Mouse (Mus musculus) stomach, embryonic 14.5 days (tissue): Measurements from ENCODE around the gene Rasl10b. TPM values are rescaled to one million over a fixed set of nuclear protein-coding genes. Genes with fewer than 3 reads are reported as not detected.

Source experiments
- ATAC-seq: fragments of 200-750 bp; cut with Nextera tagmentation; 2 replicates; pipeline ENCODE4 v1.8.0; 2017; ENCODE audit warnings: low read depth, moderate TSS enrichment; ENCODE audit not compliant: insufficient number of reproducible peaks, insufficient read depth, low FRiP score
- H3K27ac ChIP-seq: fragments of 300-500 bp; sonication (generic); 2 replicates; pipeline ENCODE4 v1.5.1; 2014; ENCODE audit warnings: mild to moderate bottlenecking, low read length, moderate library complexity, mixed read lengths
- H3K27me3 ChIP-seq: fragments of 300-500 bp; sonication (generic); 2 replicates; pipeline ENCODE4 v1.6.1; 2014; ENCODE audit warnings: low read length, control low read depth, mixed read lengths; ENCODE audit not compliant: control insufficient read depth, insufficient read depth
- H3K36me3 ChIP-seq: fragments of 300-500 bp; sonication (generic); 2 replicates; pipeline ENCODE4 v1.6.1; 2014; ENCODE audit warnings: mild to moderate bottlenecking, control low read depth, low read length, moderate library complexity, mixed read lengths; ENCODE audit not compliant: control insufficient read depth, insufficient read depth
- H3K4me1 ChIP-seq: fragments of 300-500 bp; sonication (generic); 2 replicates; pipeline ENCODE4 v1.6.1; 2014; ENCODE audit warnings: low read length, control low read depth, mixed read lengths; ENCODE audit not compliant: control insufficient read depth, insufficient read depth
- H3K4me2 ChIP-seq: fragments of 300-500 bp; sonication (generic); replicated peaks from 2 replicates; pipeline ENCODE4 v1.6.1; 2014; ENCODE audit warnings: low read depth, low read length, control low read depth
- H3K4me3 ChIP-seq: fragments of 300-500 bp; sonication (generic); 2 replicates; pipeline ENCODE4 v1.5.1; 2014; ENCODE audit warnings: low read depth, low read length, control low read depth
- H3K9ac ChIP-seq: fragments of 300-500 bp; sonication (generic); replicated peaks from 2 replicates; pipeline ENCODE4 v1.6.1; 2014; ENCODE audit warnings: low read depth, mild to moderate bottlenecking, control low read depth, low read length, moderate library complexity, mixed read lengths
- H3K9me3 ChIP-seq: fragments of 300-500 bp; sonication (generic); 2 replicates; pipeline ENCODE4 v1.6.1; 2016; ENCODE audit warnings: low read depth, low read length, control low read depth; ENCODE audit not compliant: control insufficient read depth
- WGBS: fragments of 180-500 bp; shearing (Covaris S2); extraction: QIAGEN DNeasy Blood & Tissue Kit; methylation state at CpG from one replicate; pipeline ENCODE4 v1.1.7; 2014; 5-methylcytosine and 5-hydroxymethylcytosine counted together
- polyA plus RNA-seq: library from polyadenylated mRNA; unstranded; fragments of >200 nt; fragmentation: Nextera tagmentation; extraction: Ambion mirVana; gene quantifications from 2 replicates; pipeline ENCODE4 v1.2.1, GENCODE M21; 2014

Gene Rasl10b
- polyA plus RNA-seq, 1 experiment from 2014 or later = 0.62 TPM

- 27% methylated on average over 11 of the region's 11 CpGs for WGBS
- Histone ChIP-seq H3K27me3 (peaks cover 21% of the 10 kb centered on the region), H3K4me3 (peak overlapping the region; percentile 47; the same call in 1 of the 2 replicates), H3K9ac (no peak overlapping the region), H3K36me3 (no peaks in the 10 kb centered on the region), H3K27ac (no peak overlapping the region), H3K9me3 (no peaks in the 10 kb centered on the region), H3K4me1 (peaks cover 5% of the 10 kb centered on the region; the same call in 1 of the 2 replicates), H3K4me2 (peak overlapping the region; percentile 91)
- no peak for ATAC-seq
Measured at GRCm38 (mm10) chr11:83439426-83440060, 30.6 kb downstream of the Rasl10b start.

DNA sequence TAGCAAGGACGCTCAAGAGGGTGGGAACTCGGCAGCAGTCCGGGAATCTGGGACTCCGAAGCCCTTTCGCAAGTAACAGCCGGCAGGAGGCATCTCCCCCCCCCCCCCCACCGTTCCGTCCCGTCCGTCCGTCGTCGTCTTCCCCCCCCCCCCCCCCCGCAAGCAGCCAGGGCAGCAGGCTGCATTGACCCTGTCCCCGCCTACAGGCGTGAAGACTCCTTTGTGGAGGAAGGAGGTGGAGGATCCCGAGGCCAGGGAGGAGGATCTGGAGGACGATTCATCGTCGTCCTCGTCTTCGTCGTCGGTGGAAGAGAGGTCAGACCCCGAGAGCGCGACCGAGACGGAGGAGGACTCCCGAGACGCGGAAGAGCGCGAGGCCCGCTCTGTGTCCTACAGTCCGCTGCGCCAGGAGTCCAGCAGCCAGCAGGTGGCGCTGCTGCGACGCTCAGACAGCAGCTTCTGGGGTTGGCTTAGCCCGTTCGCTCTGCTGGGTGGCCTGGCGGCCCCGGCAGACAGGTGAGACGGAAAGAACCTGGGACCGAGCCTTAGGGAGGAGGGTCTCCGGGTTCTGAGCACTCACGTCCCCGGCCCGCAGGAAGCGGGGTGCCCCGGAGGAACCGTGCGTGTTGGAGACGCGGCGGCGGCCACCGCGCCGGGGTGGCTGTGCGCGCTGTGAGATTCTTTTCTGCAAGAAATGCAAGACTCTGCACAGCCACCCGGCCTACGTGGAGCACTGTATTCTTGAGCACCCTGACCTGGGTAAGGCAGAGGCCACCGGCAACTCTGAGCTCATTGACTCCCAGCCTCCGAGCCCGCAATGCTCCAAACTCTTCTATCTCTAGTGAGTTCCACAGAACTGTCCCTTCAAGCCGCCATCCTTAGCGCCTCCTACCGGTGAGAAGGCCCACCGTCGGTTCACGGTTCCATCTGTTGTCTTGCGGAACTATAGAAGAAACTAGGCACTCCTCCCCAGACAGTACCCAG is 31.4 kb downstream of the Rasl10b start:
- peak overlapping the region; percentile 91 for H3K4me2 ChIP-seq
- 0 out of 2 replicates have a peak overlapping the region, but pooled peaks have one; percentile 21 for H3K27ac ChIP-seq
- no peaks in the 10 kb centered on the region for H3K9me3 ChIP-seq
- H3K4me1 ChIP-seq = peaks cover 9% of the 10 kb centered on the region; the same call in 1 of the 2 replicates
- under 1% methylated on average over 63 of the region's 75 CpGs for WGBS
- peak overlapping the region; percentile 30; the same call in 1 of the 2 replicates for H3K9ac ChIP-seq
- peaks cover 24% of the 10 kb centered on the region for H3K27me3 ChIP-seq
- no peaks in the 10 kb centered on the region for H3K36me3 ChIP-seq
- H3K4me3 ChIP-seq = peak overlapping the region; percentile 47
- ATAC-seq = peak; percentile 87

- Histone ChIP-seq H3K9me3 (no peaks in the 10 kb centered on the region), H3K4me2 (no peak overlapping the region; the same call in 1 of the 2 replicates), H3K4me1 (peaks cover 9% of the 10 kb centered on the region; the same call in 1 of the 2 replicates), H3K9ac (no peak overlapping the region), H3K27ac (no peak overlapping the region), H3K27me3 (peaks cover 24% of the 10 kb centered on the region), H3K4me3 (peak overlapping the region; percentile 47; the same call in 1 of the 2 replicates), H3K36me3 (no peaks in the 10 kb centered on the region)
- WGBS = 52% methylated on average over 7 of the region's 7 CpGs
- ATAC-seq = no peak
Measured at GRCm38 (mm10) chr11:83441235-83441634, 32.3 kb downstream of the Rasl10b start.

- Histone ChIP-seq H3K4me3 (no peak overlapping the region), H3K27ac (no peak overlapping the region), H3K36me3 (no peaks in the 10 kb centered on the region), H3K4me2 (peak overlapping the region; percentile 26), H3K4me1 (peaks cover 15% of the 10 kb centered on the region; the same call in 1 of the 2 replicates), H3K27me3 (peaks cover 24% of the 10 kb centered on the region), H3K9ac (no peak overlapping the region), H3K9me3 (no peaks in the 10 kb centered on the region)
- 15% methylated on average over 29 of the region's 29 CpGs for WGBS
- ATAC-seq = no peak
Measured at GRCm38 (mm10) chr11:83442596-83443267, 33.8 kb downstream of the Rasl10b start.

- peaks cover 23% of the 10 kb centered on the region; the same call in 1 of the 2 replicates for H3K4me1 ChIP-seq
- H3K4me2 ChIP-seq = no peak overlapping the region
- H3K36me3 ChIP-seq = no peaks in the 10 kb centered on the region
- 8% methylated on average over 7 of the region's 7 CpGs for WGBS
- no peak overlapping the region for H3K4me3 ChIP-seq
- no peak for ATAC-seq
- H3K9me3 ChIP-seq = no peaks in the 10 kb centered on the region
- peaks cover 24% of the 10 kb centered on the region for H3K27me3 ChIP-seq
- no peak overlapping the region for H3K9ac ChIP-seq
- H3K27ac ChIP-seq = no peak overlapping the region
Measured at GRCm38 (mm10) chr11:83443824-83444223, 34.9 kb downstream of the Rasl10b start.

DNA sequence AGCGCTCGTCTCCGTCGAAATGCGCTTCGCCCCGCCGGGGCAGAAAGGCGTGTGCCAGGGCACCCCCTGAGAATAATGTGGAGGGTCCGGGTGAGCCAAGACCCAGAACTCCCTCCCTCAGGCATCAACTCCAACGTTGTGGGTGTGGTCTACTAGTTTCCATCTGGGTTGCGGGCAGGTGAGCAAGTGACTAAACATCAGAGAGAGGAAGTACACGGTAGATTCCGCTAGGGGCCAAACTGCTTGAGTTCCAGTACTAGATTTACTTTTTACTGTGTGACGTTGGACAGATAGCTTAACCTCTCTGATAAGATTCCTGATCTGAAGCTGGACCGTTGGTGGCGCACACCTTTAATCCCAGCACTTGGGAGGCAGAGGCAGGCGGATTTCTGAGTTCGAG is 36.1 kb downstream of the Rasl10b start:
- no peak overlapping the region for H3K9ac ChIP-seq
- H3K27ac ChIP-seq = no peak overlapping the region
- 29% methylated on average over 19 of the region's 19 CpGs for whole genome bisulfite sequencing
- no peaks in the 10 kb centered on the region for H3K9me3 ChIP-seq
- no peaks in the 10 kb centered on the region for H3K36me3 ChIP-seq
- peaks cover 24% of the 10 kb centered on the region for H3K27me3 ChIP-seq
- peak overlapping the region; percentile 21 for H3K4me3 ChIP-seq
- H3K4me1 ChIP-seq = peaks cover 24% of the 10 kb centered on the region; the same call in 1 of the 2 replicates
- ATAC-seq = no peak
- H3K4me2 ChIP-seq = peak overlapping the region; percentile 19; the same call in 1 of the 2 replicates

GRCm38 (mm10) chr11:83447612-83448011 is 38.7 kb downstream of the Rasl10b start:
- Histone ChIP-seq H3K27me3 (0 out of 2 replicates have a peak, but pooled peaks cover 8% of the 10 kb centered on the region), H3K4me1 (peaks cover 21% of the 10 kb centered on the region; the same call in 1 of the 2 replicates), H3K9me3 (no peaks in the 10 kb centered on the region), H3K4me2 (no peak overlapping the region), H3K27ac (no peak overlapping the region; the same call in 1 of the 2 replicates), H3K4me3 (no peak overlapping the region), H3K36me3 (no peaks in the 10 kb centered on the region), H3K9ac (no peak overlapping the region)
- no peak for ATAC-seq
- WGBS = 72% methylated on average over 10 of the region's 10 CpGs
